Mouse (Mus musculus): ENCODE data around the gene Ppp1r36. TPM values are rescaled to one million over a fixed set of nuclear protein-coding genes. Genes with fewer than 3 reads are reported as not detected.
A peak's percentile ranks its signal among the peaks of the same experiment; 100 is the strongest.

The Ppp1r36 gene
- total and polyA plus RNA-seq, 2 experiments from 2014 or later: 0.52 to 2.7 TPM

- Histone ChIP-seq H3K4me1 (ENCODE audit: insufficient read depth, low read length) (no peaks in the 10 kb centered on the region), H3K4me2 (ENCODE audit: low read depth, low read length) (no peak overlapping the region), H3K9me3 (ENCODE audit: low read length) (no peaks in the 10 kb centered on the region), H3K9ac (replicated peaks; ENCODE audit: low read length) (no peak overlapping the region), H3K27ac (no peak overlapping the region), H3K36me3 (ENCODE audit: insufficient read depth, low read length) (no peaks in the 10 kb centered on the region), H3K27me3 (ENCODE audit: insufficient read depth, low read length) (no peaks in the 10 kb centered on the region), H3K4me3 (ENCODE audit: low read length) (no peak overlapping the region)
- DNase-seq (ENCODE audit: low spot score) (no peak), ATAC-seq (no peak)
- TF ChIP-seq CTCF (IDR thresholded peaks at IDR 0.05; ENCODE audit: low read depth): no peak
- 89% methylated on average over 8 of the region's 8 CpGs for WGBS
Measured at GRCm38 (mm10) chr12:76474246-76474583, 56.9 kb downstream of the Ppp1r36 start.

GRCm38 (mm10) chr12:76474802-76475201 is 57.5 kb downstream of the Ppp1r36 start:
- Histone ChIP-seq H3K4me1 (ENCODE audit: insufficient read depth, low read length) (no peaks in the 10 kb centered on the region), H3K36me3 (ENCODE audit: insufficient read depth, low read length) (no peaks in the 10 kb centered on the region), H3K4me3 (ENCODE audit: low read length) (no peak overlapping the region), H3K9me3 (ENCODE audit: low read length) (no peaks in the 10 kb centered on the region), H3K9ac (replicated peaks; ENCODE audit: low read length) (no peak overlapping the region), H3K27ac (no peak overlapping the region), H3K4me2 (ENCODE audit: low read depth, low read length) (no peak overlapping the region), H3K27me3 (ENCODE audit: insufficient read depth, low read length) (no peaks in the 10 kb centered on the region)
- ATAC-seq (no peak), DNase-seq (ENCODE audit: low spot score) (no peak)
- peak; percentile 10; the same call in 1 of the 2 replicates for TF ChIP-seq CTCF (IDR thresholded peaks at IDR 0.05; ENCODE audit: low read depth)
- 49% methylated on average over 2 of the region's 2 CpGs for WGBS

GRCm38 (mm10) chr12:76476146-76476545 is 58.8 kb downstream of the Ppp1r36 start:
- Histone ChIP-seq H3K27ac (no peak overlapping the region), H3K4me1 (ENCODE audit: insufficient read depth, low read length) (no peaks in the 10 kb centered on the region), H3K27me3 (ENCODE audit: insufficient read depth, low read length) (no peaks in the 10 kb centered on the region), H3K9ac (replicated peaks; ENCODE audit: low read length) (no peak overlapping the region), H3K4me3 (ENCODE audit: low read length) (no peak overlapping the region), H3K9me3 (ENCODE audit: low read length) (no peaks in the 10 kb centered on the region), H3K4me2 (ENCODE audit: low read depth, low read length) (no peak overlapping the region), H3K36me3 (ENCODE audit: insufficient read depth, low read length) (no peaks in the 10 kb centered on the region)
- no peak for TF ChIP-seq CTCF (IDR thresholded peaks at IDR 0.05; ENCODE audit: low read depth)
- no peak for DNase-seq (ENCODE audit: low spot score)
- 95% methylated on average over 1 of the region's 1 CpGs for WGBS
- ATAC-seq: no peak

- Histone ChIP-seq H3K4me2 (ENCODE audit: low read depth, low read length) (no peak overlapping the region), H3K9me3 (ENCODE audit: low read length) (no peaks in the 10 kb centered on the region), H3K9ac (replicated peaks; ENCODE audit: low read length) (no peak overlapping the region), H3K4me3 (ENCODE audit: low read length) (no peak overlapping the region), H3K36me3 (ENCODE audit: insufficient read depth, low read length) (no peaks in the 10 kb centered on the region), H3K27me3 (ENCODE audit: insufficient read depth, low read length) (no peaks in the 10 kb centered on the region), H3K4me1 (ENCODE audit: insufficient read depth, low read length) (no peaks in the 10 kb centered on the region), H3K27ac (no peak overlapping the region)
- TF ChIP-seq CTCF (IDR thresholded peaks at IDR 0.05; ENCODE audit: low read depth): no peak
- ATAC-seq (no peak), DNase-seq (ENCODE audit: low spot score) (no peak)
- 46% methylated on average over 14 of the region's 14 CpGs for WGBS
Measured at GRCm38 (mm10) chr12:76478309-76479023, 61.1 kb downstream of the Ppp1r36 start.

GRCm38 (mm10) chr12:76479174-76479573 is 61.8 kb downstream of the Ppp1r36 start:
- WGBS: 71% methylated on average over 5 of the region's 5 CpGs
- Histone ChIP-seq H3K4me2 (ENCODE audit: low read depth, low read length) (no peak overlapping the region), H3K27ac (no peak overlapping the region), H3K9me3 (ENCODE audit: low read length) (no peaks in the 10 kb centered on the region), H3K4me3 (ENCODE audit: low read length) (no peak overlapping the region), H3K27me3 (ENCODE audit: insufficient read depth, low read length) (no peaks in the 10 kb centered on the region), H3K36me3 (ENCODE audit: insufficient read depth, low read length) (no peaks in the 10 kb centered on the region), H3K9ac (replicated peaks; ENCODE audit: low read length) (no peak overlapping the region), H3K4me1 (ENCODE audit: insufficient read depth, low read length) (no peaks in the 10 kb centered on the region)
- ATAC-seq (no peak), DNase-seq (ENCODE audit: low spot score) (no peak)
- no peak for TF ChIP-seq CTCF (IDR thresholded peaks at IDR 0.05; ENCODE audit: low read depth)

GRCm38 (mm10) chr12:76479836-76480495 is 62.6 kb downstream of the Ppp1r36 start:
- WGBS: 90% methylated on average over 4 of the region's 4 CpGs
- DNase-seq (ENCODE audit: low spot score) (no peak), ATAC-seq (no peak)
- no peak overlapping the region for H3K4me3 ChIP-seq (ENCODE audit: low read length)
- TF ChIP-seq CTCF (IDR thresholded peaks at IDR 0.05; ENCODE audit: low read depth): no peak
- H3K4me1 ChIP-seq (ENCODE audit: insufficient read depth, low read length): no peaks in the 10 kb centered on the region
- H3K27ac ChIP-seq: no peak overlapping the region
- H3K27me3 ChIP-seq (ENCODE audit: insufficient read depth, low read length): no peaks in the 10 kb centered on the region
- H3K9me3 ChIP-seq (ENCODE audit: low read length): no peaks in the 10 kb centered on the region
- no peak overlapping the region for H3K4me2 ChIP-seq (ENCODE audit: low read depth, low read length)
- no peak overlapping the region for H3K9ac ChIP-seq (replicated peaks; ENCODE audit: low read length)
- H3K36me3 ChIP-seq (ENCODE audit: insufficient read depth, low read length): no peaks in the 10 kb centered on the region

GRCm38 (mm10) chr12:76482446-76482845 is 65.1 kb downstream of the Ppp1r36 start:
- Histone ChIP-seq H3K4me1 (ENCODE audit: insufficient read depth, low read length) (no peaks in the 10 kb centered on the region), H3K36me3 (ENCODE audit: insufficient read depth, low read length) (no peaks in the 10 kb centered on the region), H3K9ac (replicated peaks; ENCODE audit: low read length) (no peak overlapping the region), H3K27ac (no peak overlapping the region), H3K27me3 (ENCODE audit: insufficient read depth, low read length) (no peaks in the 10 kb centered on the region), H3K4me2 (ENCODE audit: low read depth, low read length) (no peak overlapping the region), H3K9me3 (ENCODE audit: low read length) (no peaks in the 10 kb centered on the region), H3K4me3 (ENCODE audit: low read length) (no peak overlapping the region)
- 76% methylated on average over 2 of the region's 2 CpGs for WGBS
- no peak for DNase-seq (ENCODE audit: low spot score)
- no peak for ATAC-seq
- TF ChIP-seq CTCF (IDR thresholded peaks at IDR 0.05; ENCODE audit: low read depth): no peak

All from hindbrain, postnatal 0 days (tissue).